Mouse (Mus musculus) adrenal gland, postnatal 4 days (tissue): Measurements from ENCODE around the gene Usp15. TPM values are rescaled to one million over a fixed set of nuclear protein-coding genes. Genes with fewer than 3 reads are reported as not detected.

Experiments used
- DNase-seq, 2 experiments: peaks; one replicate each; pipeline ENCODE4 v3.0.0; 2021 to 2022; ENCODE audit warnings: low spot score in 2 of 2, mixed read lengths in 2 of 2
- total RNA-seq, 2 experiments: library from RNA; stranded (reverse); gene quantifications; 2 replicates each; pipeline ENCODE4 v1.2.3; 2021

The Usp15 gene
- total RNA-seq, 2 experiments from 2014 or later = 78.0 to 88.6 TPM

DNA sequence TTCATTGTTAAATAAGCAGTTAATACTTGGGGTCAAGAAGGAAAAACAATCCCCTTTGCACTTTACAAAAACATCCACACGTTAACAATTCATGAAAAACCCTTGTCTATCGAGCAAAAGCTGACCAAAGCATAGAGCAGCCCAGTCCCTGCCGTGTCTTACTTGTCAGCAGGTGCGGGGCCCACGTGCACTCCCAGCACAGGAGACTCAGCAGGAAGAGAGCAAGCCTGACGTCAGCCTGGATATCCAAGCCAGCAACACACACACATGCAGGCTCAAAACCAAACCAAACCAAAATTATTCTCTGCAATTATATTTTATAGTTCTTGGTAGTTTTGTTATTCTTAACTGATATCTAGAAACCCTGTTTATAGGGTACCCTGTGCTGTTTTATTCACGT, 13.6 kb downstream of the Usp15 start:
- no peak for DNase-seq

DNA sequence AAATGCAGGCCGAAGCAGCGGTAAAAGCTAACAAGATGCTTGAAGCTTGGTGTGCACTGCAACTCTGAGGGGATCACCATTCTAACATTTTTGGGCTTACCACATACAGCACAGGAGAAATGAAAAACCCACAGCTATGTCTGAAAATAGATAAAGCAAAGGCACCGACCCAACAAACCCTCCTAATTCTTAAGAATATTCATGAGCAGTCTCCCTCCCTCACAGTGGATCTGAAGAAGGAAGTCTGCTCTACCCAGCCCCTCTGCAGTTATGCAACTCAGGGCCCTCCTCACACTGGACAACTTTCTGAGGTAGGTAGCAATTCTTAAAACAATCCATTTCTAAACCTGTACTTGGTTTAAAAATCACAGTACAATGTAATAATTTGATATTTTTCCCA, 14.4 kb downstream of the Usp15 start:
- DNase-seq = no peak

DNA sequence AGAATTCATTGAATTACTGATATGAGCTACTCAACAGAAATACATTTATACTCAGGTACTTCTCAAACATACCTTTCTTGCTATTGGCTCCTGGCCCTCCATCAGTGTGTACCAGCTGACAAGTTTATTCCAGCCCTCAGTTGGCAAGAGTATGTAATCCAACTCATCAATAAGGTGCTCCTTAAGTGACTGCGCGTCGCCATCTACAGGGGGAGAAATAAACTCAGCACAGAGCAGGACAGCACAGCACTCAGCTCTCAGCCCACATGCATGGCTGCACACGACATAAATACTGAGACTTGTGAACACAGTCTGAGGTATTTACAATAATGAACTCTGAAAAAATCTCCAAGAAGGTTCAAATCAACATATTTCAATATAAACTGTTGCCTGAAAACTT, 21.0 kb downstream of the Usp15 start:
- no peak for DNase-seq

DNA sequence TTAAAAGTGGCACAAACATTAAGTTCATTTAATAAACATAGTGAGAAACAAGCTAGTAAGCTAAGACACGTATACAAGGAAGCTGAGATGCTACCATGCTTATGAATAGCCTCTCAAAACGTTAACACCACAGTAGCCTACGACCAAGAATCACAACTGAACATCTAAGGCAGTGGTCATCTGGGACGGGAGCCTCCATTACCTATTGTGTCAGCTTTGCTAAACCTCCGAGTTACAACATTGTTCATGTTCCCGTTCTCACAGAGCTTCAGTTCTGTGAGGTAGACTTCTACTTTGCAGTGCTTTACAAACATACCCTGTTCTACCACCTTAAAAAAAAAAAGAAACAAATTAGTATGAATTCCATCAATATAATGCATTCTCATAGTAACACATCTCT, 25.9 kb downstream of the Usp15 start:
- no peak for DNase-seq

DNA sequence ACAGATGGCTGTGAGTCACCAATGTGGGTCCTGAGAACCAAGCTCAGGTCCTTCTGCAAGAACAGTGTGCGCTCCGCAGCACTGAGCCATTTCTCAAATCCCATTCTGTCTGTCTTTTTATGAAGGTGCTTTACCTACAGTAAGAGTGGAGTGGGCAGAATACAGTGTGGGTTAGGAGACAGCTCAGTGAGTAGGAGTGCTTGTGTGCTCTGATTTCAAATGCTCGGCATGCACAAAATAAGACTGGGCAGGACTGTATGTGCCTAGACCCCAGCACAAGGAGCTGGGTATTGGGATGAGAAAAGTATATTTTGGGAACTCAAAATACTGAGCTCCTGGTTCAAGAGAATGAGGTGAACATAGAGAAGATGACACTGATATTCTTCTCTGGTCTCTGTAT, 31.3 kb downstream of the Usp15 start:
- no peak for DNase-seq

DNA sequence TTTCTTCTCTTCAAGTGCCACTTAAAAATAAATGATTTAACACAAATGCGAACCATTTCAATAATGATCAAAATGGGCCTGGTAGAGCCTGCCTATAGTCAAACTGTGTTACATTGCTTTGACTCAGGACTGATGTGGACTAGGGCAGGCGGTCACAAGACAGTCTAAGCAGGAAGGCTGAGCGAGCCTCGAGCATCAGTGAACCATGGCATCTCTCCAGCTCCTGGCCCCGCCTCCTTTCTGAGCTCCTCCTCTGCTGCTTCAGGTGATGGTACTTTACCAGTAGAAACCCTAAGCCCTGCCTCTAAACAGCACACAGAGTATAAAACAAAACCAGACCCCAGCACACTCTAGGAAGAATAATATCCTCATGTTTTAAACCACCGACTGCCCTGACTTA, 36.3 kb downstream of the Usp15 start:
- DNase-seq = no peak

DNA sequence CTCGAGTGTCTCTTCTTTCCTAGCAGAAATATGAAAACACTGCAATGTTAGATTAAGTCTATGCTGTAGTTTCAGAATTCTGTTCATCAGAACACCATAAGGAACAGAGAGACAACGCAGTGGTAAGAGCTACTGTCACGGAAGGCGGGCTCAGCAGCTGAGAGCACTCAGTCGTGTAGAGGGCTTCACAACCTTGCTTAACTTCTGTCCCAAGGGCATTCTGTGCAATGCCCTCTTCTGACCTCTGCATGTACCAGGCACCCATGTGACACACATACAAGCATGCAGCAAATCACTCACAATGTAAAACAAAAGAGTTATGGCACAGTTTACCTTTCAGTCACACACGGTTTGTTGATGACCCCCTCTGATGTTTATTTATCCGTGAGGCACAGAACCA, 37.5 kb downstream of the Usp15 start:
- DNase-seq = no peak

DNA sequence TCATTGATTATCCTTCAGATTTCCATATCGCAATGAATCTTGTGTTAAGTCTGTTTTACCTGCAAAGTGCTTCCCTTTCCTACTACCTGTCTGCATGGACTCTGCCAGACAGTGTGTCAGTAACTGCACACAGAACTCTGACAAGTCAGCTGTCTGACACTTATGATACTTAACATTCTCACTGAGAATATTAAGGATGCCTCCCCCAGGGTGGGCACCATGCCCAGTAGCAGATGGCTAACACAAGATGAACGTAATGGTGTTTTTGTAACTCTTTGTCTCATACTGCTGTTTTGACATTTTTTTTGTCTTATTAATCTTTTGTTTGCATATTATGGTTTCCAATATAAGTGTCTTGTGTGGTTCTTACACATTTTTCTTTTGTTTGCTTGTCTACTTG, 40.4 kb downstream of the Usp15 start:
- DNase-seq = no peak

DNA sequence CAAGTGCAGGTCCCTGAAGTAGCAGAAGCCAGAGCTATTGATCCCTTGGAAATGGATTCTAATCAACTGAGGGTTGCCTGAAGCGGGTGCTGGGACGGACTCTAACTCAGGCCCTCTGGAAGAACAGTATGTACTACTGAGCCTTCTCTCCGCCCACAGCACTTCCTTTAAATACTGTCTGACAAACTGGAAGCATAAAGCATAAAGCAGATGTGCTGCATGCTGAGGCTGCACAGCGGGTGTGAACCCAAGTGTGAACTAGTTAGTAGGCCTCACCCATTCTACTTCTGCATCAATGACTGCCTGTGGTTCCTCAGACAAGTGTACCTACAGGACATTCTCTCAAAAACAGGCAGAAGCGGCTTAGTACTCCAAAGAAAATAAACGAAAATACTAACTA, 41.0 kb downstream of the Usp15 start:
- no peak for DNase-seq

DNA sequence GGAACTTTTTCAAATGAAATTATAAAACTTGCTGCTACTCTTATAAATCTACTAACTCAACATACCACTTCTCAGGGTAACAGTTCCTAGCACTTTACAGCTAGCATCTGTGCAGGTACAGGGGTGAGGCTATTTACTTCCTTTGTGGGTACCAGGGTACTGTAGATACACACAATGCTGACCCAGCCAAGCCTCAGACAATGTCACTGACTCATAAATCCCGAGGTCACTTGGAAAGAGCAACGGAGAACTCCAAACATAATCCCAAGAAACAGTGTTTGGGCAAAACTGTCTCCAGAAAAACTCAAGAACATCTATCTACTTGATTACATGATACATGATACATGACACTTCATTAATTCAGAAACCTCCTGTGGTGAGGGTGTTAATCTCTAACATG, 43.5 kb downstream of the Usp15 start:
- no peak for DNase-seq

DNA sequence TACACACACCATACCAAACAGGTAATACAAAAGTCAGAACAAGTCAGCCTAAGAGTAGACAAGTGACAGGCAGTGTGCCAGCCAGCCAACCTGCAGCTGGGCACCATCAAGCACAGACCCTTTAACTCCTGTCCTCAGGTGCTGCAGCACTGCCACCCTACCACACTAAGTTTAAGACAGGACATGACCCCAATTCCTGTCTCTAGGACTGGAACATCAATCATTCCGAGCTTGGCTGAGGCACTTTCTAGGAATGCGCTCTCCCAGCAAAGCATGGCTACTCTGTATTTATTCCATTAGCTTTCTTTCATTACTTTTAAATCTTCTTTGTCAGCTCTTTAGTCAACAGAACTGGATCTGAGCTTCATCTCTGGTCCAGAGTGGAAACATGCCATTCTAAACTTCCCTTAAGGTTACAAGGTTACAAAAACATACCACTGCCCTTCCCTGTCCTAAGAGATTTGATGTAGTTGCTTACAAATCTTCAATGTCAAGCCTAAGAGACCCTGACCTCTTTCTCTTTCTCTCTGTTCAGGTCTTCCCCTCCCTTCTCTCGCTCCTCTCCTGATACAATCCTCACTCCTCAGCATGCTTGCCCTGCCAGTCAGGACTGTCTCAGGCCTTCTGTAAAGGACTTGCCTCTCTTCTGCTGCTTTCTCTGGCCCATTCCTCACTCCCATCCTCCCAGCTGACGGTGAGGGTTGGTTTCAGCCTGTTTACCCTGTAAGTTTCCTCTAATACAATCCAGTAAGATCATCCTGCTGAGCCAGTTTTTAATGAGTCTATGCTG, 48.6 kb downstream of the Usp15 start:
- DNase-seq = no peak

DNA sequence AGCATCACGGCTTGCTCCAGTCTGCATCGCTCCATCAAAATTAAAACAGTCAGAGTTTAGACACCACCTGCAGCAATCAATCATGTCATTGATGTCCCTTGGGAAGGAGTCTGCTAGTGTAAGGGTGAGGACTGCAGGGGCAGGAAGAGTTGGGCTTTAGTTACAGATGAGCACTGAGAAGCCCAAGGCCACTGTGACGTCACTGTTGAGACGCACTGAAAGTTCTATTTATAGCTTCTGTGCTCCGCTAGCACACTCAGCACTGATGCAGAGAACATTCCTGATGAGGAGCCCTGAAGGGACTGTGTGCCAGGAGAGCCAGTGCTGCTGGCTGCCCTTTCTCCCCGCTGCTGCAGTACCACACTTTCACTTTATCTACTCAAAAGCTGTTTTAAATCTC, 49.6 kb downstream of the Usp15 start:
- DNase-seq = no peak

DNA sequence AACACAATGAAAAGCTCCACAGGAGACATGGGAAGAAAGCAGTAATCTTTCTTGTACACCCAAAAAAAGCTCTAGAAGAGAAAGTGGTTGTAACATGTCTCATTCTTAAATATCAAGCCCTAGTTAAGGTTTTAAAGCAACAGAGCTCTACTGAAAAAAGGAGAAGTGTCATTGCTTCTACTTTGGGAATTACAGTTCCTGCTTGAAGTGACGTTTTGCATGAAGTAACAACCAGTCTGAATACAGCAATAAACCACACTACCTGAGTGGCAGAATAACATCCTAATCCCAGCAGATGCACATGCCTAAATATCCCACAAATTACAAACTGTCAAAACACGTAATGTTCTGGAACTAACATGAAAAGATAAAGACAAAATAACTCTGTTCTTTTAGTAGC, 50.4 kb downstream of the Usp15 start:
- no peak for DNase-seq

DNA sequence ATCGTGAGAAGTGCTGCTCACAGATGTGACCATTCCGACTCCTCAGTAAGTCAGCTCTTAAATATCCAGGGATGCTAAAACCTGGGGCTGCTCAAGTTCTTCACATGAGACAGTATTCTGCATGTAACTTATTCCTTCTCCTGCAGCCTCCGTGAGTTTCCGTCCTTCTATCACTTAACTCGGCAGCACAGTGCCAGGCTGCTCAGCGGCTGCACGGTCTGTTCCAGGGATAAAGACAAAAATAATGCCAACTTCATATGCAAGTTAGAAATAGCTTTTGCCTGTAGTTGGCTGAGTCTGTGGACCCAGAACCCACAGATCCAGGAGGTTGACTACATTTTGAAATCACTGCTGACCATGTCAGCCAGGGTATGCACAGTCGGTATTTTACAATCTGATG, 52.5 kb downstream of the Usp15 start:
- DNase-seq = no peak

DNA sequence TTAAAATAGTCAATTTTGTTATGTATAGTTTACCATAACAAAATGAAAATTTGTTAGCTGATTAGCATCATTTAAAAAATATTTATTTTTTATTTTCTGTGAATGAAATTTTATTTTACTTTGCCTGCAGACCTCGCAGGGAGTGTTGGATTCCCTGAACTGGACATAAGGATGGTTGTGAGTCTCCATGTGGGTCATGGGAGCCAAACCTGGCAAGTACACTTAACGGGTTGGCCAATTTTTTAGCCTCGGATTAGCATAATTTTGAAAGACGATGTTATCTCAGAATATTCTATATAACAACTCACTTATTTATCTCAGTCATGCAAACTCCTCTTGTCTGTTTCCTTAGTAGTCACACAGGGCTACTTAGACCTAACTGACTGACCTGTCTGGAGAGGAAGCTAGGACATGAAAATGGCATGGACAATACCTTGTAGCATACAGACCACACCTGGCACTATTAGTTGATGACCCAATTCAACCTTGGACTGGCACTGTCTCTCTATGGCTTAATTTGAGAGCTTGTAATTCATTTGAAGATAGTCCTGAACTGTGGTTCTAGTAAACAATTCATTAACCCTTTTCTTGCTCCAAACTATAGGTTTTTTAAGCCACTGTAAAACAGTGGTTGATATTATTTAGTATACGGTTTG, 54.3 kb downstream of the Usp15 start:
- DNase-seq = no peak

DNA sequence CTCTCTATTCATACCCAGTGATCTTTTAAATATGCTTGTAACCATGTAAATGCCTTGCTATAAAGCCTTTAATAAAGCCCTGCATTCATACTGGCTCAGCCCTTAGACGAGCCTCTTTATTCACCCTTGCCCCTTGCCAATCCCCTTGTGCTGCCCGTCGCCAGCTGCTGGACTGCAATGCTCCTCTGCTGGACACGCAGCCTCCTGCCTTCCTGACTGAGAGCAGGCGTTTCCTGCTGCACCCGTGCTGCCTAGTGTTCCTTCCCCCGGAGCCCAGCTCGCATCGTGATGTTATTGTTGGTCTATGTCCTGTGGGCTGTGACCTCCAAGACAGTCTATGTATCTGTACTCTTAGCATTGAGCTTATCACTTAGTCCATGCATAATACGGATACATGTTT, 61.0 kb downstream of the Usp15 start:
- DNase-seq = no peak

DNA sequence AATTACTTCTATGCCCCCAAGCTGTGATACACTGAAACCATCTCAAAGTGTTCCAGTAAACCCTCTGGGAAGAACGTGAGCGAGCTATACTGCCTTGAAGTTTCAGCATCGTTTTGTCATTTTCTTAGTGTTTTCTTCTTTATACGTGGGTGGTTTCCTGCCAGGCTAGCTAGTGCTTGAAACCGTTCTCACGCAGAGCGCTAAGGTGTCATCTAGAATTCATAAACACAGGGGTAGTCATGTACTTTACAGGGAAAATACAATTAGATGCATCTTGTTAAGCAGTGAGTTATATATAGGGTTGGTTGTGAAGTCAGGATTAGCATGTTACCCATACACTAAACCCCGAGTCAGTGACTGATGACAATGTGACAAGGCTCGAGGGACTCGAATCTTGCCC, 65.3 kb downstream of the Usp15 start:
- DNase-seq = no peak

DNA sequence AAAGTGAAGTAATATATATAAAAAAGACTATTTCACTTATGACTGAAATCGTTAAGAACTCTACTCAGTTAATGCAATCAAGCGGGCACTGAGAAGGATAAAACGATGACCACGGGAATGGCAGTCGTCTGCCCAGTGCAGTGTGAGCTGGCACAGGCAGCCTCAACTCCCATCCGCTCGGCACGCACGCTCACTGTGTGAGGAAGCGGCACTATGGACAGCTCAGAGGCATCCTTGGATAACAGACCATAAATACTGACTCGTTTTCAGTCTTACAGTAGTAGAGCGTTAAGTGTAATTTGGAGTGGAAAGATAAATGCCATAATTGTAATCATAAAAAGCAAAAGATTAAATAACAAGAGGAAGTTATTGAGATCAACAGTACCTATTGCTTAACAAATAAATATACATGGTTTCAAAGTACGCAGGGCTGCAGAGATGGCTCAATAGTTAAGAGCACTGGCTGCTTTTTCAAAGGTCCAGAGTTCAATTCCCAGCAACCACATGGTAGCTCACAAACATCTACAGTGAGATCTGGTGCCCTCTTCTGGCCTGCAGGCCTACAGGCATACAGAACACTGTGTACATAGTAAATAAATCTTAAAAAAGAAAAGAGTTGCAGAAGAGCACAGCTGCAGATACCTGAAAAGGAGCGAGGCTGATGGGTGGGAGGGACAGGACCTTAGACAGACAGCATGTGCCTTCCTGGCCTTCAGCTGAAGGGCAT, 76.0 kb downstream of the Usp15 start:
- no peak for DNase-seq

DNA sequence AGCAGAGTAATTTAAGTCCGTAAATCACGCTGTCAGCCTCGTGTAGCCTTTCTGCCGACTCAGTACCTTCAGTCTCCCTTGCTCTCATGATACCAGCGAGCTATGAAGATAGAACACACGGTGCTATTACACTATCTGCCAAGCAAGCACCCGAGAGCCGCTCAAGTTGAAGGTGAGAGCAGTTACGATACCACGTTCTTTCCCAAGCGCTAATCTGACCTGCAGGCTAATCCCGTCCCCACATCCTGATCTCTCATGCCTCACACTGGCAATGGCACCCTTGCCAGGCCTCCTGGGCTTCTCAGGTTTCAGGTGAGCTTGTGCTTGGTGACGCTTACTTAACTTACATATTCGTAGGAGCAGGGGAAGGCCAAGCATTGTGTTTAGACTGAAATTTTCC, 79.9 kb downstream of the Usp15 start:
- DNase-seq = no peak

DNA sequence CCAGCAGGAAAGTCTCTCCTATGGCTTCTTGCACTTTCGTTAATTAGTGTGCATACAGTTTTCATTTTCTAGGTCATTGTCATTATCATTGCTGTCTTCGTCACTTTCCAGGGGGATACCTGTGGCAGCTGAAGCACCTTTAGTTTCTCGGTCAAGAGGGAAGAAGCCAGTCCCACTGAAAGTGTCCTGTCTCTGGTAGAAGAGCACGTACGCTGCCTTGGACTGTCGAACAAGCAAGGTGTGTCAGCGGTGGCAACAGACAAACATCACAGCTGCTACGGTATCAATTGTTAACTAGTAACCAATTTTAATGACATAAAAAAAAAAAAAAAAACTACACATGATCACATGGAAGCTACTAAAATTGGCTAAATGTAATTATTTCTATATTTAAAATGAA, 83.3 kb downstream of the Usp15 start:
- no peak for DNase-seq

DNA sequence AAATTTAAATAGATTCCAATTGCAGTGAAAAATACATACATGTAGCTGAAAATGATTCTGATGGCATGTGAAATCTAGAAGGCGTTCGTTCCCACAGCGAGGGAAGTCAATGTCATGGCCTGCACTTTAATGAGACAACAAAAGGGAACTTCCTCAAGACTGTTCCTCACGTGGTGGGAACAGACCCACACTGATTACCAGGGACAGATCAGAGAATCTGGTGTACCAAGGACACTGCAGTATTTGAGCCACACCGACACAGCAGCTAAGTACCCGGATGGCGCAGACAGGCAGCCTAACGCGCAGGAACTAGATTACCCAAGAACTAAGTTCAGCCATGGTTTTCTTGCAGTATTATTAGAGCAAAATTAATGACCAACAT, 84.0 kb downstream of the Usp15 start:
- DNase-seq = no peak

DNA sequence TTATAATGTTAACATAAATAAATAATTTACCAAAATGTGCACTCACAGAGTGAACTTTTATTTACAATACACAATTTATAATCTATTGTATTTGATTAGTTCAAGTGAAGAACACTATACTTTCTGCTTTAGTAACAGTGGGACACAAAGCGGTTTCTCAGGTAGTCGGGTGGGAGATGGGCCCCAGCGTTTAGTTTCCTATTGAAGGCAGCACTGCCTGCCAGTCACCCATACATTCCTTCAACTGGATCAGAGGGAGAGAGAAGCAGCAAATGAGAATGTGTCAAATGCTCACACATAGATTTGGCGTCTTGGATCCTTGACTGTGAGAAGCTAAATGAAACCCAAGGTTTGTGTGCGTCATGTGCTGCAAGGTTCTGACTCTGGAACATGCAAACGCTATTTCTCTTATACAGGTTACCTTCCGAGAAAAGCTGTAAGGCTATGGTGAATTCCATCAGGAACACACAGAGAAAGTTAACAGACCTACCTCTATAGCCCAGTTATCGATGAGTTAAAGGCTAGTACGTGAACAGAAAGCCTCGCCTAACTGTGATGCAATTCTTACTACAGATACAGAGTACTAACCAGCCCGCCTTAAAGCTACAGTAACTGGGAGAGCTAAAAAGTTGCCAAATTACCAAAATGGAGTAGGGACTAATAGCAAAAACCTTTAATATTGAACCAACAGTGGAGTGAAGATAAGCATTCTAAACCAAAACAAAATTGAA, 84.6 kb downstream of the Usp15 start:
- no peak for DNase-seq
